Mouse (Mus musculus) liver, postnatal 0 days (tissue): ENCODE measurements around the gene Minos1.

Experiments
- CTCF ChIP-seq: sonication (generic); IDR thresholded peaks from 2 replicates; pipeline ENCODE4 v1.5.1; 2016; ENCODE audit warnings: antibody characterized with exemption, low read depth
- EP300 ChIP-seq: IDR thresholded peaks from 2 replicates; pipeline ENCODE4 v1.6.1; 2016; ENCODE audit warnings: antibody characterized with exemption, low read depth, mild to moderate bottlenecking

DNA sequence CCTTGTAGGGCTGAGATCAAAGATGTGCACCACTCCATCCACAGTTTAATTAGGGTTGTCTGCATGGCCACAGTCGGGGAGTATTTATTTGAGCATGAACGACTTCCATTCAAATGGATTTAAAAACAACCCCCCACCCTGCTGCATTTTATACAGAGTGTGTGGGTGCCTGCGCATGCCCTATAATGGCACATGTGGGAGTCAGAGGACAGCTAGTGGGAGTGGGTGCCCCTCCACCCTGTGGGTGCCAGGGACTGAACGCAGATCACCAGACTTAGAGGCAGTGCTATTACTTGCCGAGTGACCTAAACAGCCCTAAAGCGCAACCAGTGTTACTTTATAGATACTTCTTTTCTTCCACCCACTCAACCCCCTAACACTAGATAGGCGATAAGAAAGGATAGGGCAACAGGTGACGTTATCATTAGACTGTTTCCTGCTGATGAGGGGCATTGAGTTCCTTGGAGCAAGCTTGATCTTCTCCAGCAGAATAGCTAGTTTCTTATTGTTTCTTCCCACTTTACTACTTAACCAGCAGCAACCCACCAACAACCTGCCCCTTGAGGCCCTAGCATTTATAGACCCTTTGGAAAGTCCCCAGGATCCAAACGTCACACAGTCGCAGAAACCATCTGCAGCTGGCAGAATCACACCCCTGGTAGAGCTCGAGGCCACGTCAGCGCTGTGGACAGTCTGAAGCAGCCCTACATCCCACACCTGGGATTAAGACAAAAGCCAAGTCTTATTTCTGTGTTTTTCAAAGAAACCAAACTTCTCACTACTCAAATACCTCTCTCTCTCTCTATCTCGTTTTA is 1.2 kb upstream of the Minos1 start:
- TF ChIP-seq CTCF (no peak), EP300 (no peak)
